Mouse (Mus musculus) right cerebral cortex, postnatal 36 days (tissue): Measurements from ENCODE around the gene Prss2.
"Not testable (repeated sequence)": the region's sequence is repeated elsewhere in the genome, so short reads cannot be mapped to it uniquely, and the experiment has no call there.

ENCODE experiments used
- DNase-seq, 2 experiments: peaks; one replicate each; pipeline ENCODE4 v3.0.0; 2022; ENCODE audit warnings: low spot score in 2 of 2, mixed read lengths in 1 of 2

Prss2 gene

DNA sequence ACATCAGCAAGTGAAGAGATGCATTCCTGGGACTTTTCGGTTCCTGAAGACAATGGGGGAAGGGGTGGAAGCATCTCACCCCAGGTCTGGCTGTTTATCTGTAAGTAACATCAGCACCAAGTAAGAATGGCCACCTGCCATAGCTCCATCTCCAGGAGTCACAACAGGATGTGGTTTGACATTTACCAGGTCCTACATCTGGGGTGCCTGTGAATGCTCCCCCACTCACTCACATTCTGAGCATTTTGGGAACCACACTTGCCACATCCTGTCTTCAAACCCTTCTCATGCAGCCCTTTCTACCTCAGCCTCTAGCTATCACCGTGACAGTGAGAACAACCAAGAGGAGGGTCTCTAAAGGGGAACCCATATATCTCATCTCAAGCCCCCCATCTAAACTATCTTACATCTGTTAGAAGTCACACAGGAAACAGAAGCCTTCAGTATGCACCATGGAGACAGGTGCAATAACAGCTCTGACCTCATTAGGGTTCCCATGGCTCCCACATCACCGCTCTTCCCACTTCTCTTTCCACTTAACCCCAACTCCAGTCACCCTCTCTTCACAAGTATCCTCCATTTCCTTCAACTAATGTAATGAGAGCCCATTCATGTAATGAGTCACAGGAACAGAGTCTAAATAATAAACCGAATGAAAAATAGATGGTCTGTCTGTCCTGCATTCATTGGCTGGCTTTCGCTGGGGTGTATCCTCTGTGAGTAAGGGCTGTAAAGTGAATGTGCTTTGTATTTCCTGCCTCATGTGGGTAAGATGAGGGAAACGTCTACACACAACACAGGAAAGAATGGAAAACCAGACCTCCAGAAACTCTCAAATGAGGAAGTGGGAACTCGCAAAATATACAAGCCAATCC, 32.9 kb downstream of the Prss2 start:
- no peak for DNase-seq

DNA sequence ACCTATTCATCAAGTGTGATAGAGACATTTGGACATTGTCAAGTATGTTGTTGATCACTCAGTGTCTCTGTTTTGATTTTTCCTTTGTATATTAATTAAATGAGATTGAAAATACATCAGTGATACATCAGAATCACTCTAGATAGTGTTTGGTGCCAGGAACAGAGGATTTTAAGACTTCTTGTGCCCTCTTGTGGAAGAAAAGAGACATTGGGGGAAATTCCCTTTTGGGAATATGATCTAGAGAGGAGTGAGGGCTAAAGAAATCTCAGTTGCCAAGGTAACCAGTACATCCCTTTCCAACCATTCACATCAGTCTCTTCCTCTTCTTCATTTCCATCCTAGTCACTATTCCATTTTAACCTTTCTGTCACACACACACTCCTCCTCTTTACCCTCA, 34.8 kb downstream of the Prss2 start:
- DNase-seq = no peak

DNA sequence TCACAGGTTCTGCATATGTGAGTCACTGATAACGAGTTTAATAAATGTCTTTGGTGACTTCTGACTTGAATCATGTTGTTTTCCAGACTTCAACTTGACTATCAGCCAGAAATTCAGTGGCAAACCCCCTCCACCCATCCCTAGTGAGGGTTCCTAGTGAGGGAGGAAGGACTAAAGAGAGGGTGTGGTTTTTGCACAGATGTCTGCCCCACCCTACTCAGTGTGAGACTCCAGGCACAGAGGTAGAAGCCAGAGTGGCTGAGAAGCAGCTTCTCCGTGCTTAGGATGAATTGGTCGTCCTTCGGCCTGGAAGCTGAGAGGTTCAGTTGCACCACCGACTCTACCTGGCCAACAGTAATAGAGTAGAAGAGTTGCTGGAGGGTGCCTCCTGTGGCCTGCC, 35.9 kb downstream of the Prss2 start:
- no peak for DNase-seq

DNA sequence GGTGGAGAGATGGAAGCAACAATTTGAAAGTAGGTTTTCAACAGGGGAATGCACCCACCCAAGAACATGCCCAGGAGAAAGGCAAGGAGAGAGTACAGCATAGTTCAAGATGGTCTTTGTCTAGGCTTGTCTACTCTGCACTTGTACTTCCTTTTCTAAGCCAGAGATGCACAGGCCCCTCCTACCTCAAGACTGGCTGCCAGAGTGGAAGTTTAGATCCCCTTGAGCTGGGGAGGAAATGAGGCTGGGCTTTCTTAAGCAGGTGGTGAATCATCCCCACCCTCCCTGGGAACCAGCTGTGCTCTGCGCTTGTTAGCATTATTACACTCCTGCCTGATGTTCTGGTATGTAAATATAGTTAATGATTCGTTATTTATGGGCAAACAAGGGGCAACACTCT, 36.7 kb downstream of the Prss2 start:
- no peak for DNase-seq

DNA sequence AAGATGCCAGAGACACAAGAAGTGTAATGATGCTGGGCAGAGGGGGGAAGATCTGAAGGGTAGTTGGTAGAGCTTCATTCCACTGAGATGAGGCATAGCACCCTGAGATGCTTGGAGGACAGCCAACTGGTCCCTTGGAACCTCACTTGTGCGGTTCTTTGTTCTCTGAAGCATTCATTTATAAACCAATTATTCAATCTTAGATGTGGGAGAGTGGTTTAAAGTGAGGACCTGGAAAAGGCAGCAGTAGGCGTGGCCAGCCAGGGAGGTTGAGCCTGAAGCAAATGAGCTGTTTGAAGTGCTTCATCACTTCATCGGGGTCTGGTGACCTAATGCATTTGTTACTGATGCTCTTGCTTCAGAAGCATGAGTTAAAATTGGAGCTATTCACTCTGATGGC, 37.7 kb downstream of the Prss2 start:
- no peak for DNase-seq

DNA sequence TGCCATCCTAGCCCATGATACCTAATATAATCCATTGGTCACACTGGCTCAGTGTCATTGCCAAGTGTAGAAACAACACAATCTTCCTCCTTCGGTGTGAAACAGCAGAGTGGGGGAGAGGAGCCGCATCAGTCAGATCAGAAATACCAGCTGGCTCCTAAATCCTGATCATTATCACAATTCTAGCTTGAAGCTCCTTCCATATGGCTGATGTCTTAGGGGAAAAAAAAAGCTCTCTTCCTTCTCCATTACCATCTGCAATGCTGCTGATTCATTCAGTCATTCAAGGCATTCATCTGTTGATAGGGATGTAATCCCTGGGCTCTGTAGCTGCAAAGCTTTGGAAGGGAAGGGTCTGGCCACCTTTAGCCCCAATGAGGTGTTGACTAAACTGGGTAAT, 38.7 kb downstream of the Prss2 start:
- peak in 1 of 2 experiments; percentile 8 for DNase-seq

DNA sequence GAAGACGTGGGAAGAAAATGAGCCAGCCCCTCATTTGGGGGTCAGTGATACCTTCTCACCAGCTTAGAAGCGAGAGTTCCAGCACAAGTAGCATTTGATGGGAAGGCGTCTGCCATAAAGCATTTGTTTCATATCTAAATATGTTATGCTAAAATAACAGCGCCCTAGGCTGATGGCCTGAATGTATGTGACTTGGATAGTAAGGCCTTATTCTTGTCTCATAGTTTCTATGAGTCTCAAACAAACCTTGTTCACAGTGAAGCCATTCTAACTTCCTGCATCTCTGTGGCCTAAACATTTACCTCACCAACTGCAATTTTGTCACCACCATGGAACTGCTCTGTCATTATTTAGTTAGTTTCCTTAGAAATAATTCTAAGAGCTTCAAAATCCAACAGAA, 41.0 kb downstream of the Prss2 start:
- no peak for DNase-seq

DNA sequence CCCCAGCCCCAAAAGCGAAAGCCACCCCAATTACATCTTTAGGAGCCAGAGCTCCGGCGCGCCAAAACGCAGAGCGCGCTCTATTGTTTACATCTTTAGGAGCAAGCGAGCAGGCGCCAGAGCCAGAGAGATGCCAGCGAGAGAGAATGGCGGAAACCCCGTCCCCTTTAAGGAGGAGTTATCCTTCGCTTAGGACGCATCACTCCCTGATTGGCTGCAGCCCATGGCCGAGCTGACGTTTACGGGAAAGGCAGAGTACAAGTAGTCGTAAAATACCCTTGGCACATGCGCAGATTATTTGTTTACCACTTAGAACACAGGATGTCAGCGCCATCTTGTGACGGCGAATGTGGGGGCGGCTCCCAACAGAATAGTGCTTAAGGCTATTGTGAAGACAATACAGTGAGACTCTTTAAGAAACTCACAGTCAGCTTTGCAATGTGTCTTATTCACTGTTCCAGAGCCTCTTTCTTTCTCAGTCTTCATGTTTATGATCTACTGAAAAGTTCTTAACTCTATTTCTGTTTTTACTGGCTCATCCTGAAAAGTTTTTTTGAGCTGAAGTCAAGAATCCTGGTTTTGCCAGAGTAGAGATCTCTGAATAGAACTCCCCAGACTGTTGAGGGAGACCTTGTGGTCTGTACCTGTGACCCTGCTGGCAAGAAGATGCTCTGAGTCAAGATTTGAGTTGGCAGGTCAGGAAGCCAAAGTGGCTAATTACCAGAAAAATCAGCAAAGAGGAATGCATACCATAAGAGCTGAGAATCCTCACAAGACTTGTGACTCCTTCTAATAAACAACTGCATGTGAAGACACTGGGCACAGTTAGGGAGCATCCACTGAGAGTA, 41.7 kb downstream of the Prss2 start:
- not testable (repeated sequence) for DNase-seq

DNA sequence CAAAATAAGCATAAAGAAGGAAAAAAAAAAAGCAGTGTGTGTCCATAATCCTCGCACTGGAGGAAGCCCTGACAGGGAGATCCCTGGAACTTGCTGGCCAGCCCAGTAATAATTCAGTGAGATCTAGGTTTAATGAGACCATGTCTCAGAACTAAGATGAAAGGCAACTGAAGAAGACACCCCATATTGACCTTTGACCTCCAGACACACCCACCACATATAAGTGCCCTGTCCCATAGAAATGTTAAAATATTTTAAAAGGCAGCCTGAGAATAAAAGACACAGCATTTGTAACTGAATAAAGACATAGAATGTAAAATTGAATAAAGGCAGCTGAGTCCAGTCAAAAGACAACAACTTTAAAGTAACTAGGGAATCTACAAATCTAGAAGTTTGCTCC, 43.7 kb downstream of the Prss2 start:
- DNase-seq = no peak

DNA sequence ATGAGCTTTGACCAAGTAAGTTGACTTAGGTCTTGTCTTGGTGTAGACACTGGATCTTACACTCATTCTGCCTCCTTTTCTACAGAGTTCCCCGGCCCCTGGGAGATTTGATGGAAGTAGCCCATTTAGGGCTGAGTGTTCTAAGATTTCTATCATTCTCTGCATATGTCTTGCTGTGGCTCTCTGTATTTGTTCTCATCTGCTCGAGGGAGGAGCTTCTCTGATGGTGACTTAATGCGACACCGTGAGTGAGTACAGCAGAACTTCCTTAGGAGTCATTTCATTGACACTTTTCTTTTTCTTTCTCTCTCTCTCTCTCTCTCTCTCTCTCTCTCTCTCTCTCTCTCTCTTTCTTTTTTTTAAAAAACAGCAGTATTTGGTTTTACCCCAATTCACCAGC, 45.4 kb downstream of the Prss2 start:
- DNase-seq = no peak

DNA sequence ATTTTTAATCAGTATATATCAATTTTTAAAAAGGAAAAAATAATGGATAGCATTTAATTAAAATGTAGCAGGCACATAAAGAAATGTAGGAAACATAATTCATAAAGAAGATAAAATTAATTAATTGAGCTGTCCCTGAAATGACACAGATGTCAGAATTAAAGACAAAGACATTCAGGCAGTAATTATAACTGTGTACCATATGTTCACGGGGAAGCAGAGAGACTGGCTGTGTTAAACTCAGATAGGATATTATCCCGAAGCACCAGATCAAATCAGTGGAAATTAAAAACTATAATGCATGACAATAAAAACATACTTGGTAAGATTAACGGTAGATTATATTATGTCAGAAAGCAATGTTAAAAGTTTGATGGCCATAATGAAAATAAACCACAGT, 47.5 kb downstream of the Prss2 start:
- no peak for DNase-seq
